Mouse (Mus musculus) heart, embryonic 11.5 days (tissue): ENCODE results near the gene Slit3. TPM values are rescaled to one million over a fixed set of nuclear protein-coding genes. Genes with fewer than 3 reads are reported as not detected.

ENCODE experiments used
- ATAC-seq: fragments of 200-750 bp; cut with Nextera tagmentation; replicated peaks from 2 replicates; pipeline ENCODE4 v1.8.0; 2017; ENCODE audit warnings: moderate library complexity; ENCODE audit not compliant: insufficient number of reproducible peaks, low FRiP score, low TSS enrichment
- H3K27ac ChIP-seq: fragments of 300-500 bp; sonication (generic); 2 replicates; pipeline ENCODE4 v1.5.1; 2014; ENCODE audit warnings: mild to moderate bottlenecking, low read depth, low read length
- H3K27me3 ChIP-seq: fragments of 300-500 bp; sonication (generic); 2 replicates; pipeline ENCODE4 v1.6.1; 2014; ENCODE audit warnings: mild to moderate bottlenecking, low read length, mixed read lengths; ENCODE audit not compliant: control insufficient read depth, insufficient read depth
- H3K36me3 ChIP-seq: fragments of 300-500 bp; sonication (generic); 2 replicates; pipeline ENCODE4 v1.6.1; 2014; ENCODE audit warnings: mild to moderate bottlenecking, low read length, moderate library complexity, mixed read lengths; ENCODE audit not compliant: control insufficient read depth, insufficient read depth
- H3K4me1 ChIP-seq: fragments of 300-500 bp; sonication (generic); 2 replicates; pipeline ENCODE4 v1.6.1; 2014; ENCODE audit warnings: low read length; ENCODE audit not compliant: control insufficient read depth, insufficient read depth
- H3K4me2 ChIP-seq: fragments of 300-500 bp; sonication (generic); 2 replicates; pipeline ENCODE4 v1.6.1; 2014; ENCODE audit warnings: mild to moderate bottlenecking, moderate library complexity
- H3K4me3 ChIP-seq: fragments of 300-500 bp; sonication (generic); 2 replicates; pipeline ENCODE4 v1.5.1; 2014; ENCODE audit warnings: low read depth, low read length
- H3K9ac ChIP-seq: fragments of 300-500 bp; sonication (generic); 2 replicates; pipeline ENCODE4 v1.6.1; 2014; ENCODE audit warnings: mild to moderate bottlenecking, low read depth, low read length, moderate library complexity
- H3K9me3 ChIP-seq: fragments of 300-500 bp; sonication (generic); replicated peaks from 2 replicates; pipeline ENCODE4 v1.6.1; 2016; ENCODE audit warnings: low read length; ENCODE audit not compliant: control insufficient read depth
- WGBS: fragments of 180-500 bp; shearing (Covaris S2); extraction: QIAGEN DNeasy Blood & Tissue Kit; methylation state at CpG from one replicate; pipeline ENCODE4 v1.1.7; 2014; ENCODE audit not compliant: insufficient replicate concordance; 5-methylcytosine and 5-hydroxymethylcytosine counted together
- polyA plus RNA-seq: library from polyadenylated mRNA; unstranded; fragments of >200 nt; fragmentation: Nextera tagmentation; extraction: Ambion mirVana; gene quantifications from 2 replicates; pipeline ENCODE4 v1.2.1, GENCODE M21; 2014

Gene Slit3
- polyA plus RNA-seq, 1 experiment from 2014 or later: 26.1 TPM

GRCm38 (mm10) chr11:35389780-35390435 lies 268.9 kb downstream of the Slit3 start:
- Histone ChIP-seq H3K4me3 (no peak overlapping the region), H3K36me3 (no peaks in the 10 kb centered on the region), H3K27ac (no peak overlapping the region), H3K4me1 (peaks cover 7% of the 10 kb centered on the region; the same call in 1 of the 2 replicates), H3K9ac (no peak overlapping the region), H3K27me3 (no peaks in the 10 kb centered on the region), H3K4me2 (no peak overlapping the region), H3K9me3 (no peaks in the 10 kb centered on the region)
- ATAC-seq: no peak
- 73% methylated on average over 9 of the region's 9 CpGs for WGBS

GRCm38 (mm10) chr11:35393815-35394214 lies 272.8 kb downstream of the Slit3 start:
- Histone ChIP-seq H3K36me3 (no peaks in the 10 kb centered on the region), H3K4me2 (no peak overlapping the region), H3K4me1 (peaks cover 7% of the 10 kb centered on the region), H3K27me3 (no peaks in the 10 kb centered on the region), H3K9me3 (no peaks in the 10 kb centered on the region), H3K27ac (no peak overlapping the region), H3K4me3 (no peak overlapping the region), H3K9ac (no peak overlapping the region)
- WGBS: 42% methylated on average over 5 of the region's 5 CpGs
- ATAC-seq: no peak

GRCm38 (mm10) chr11:35395376-35395775 lies 274.4 kb downstream of the Slit3 start:
- Histone ChIP-seq H3K36me3 (no peaks in the 10 kb centered on the region), H3K4me2 (no peak overlapping the region), H3K9ac (no peak overlapping the region), H3K27me3 (no peaks in the 10 kb centered on the region), H3K9me3 (no peaks in the 10 kb centered on the region), H3K4me3 (no peak overlapping the region), H3K27ac (no peak overlapping the region), H3K4me1 (peaks cover 7% of the 10 kb centered on the region)
- ATAC-seq: no peak; the same call in 1 of the 2 replicates
- WGBS: 26% methylated on average over 8 of the region's 8 CpGs

GRCm38 (mm10) chr11:35398353-35398752 lies 277.3 kb downstream of the Slit3 start:
- no peak overlapping the region for H3K27ac ChIP-seq
- peaks cover 12% of the 10 kb centered on the region for H3K4me1 ChIP-seq
- WGBS: 76% methylated on average over 5 of the region's 5 CpGs
- H3K9ac ChIP-seq: no peak overlapping the region
- no peak for ATAC-seq
- no peaks in the 10 kb centered on the region for H3K27me3 ChIP-seq
- no peaks in the 10 kb centered on the region for H3K36me3 ChIP-seq
- no peaks in the 10 kb centered on the region for H3K9me3 ChIP-seq
- H3K4me3 ChIP-seq: no peak overlapping the region
- H3K4me2 ChIP-seq: no peak overlapping the region

GRCm38 (mm10) chr11:35403516-35403915 lies 282.5 kb downstream of the Slit3 start:
- Histone ChIP-seq H3K9me3 (no peaks in the 10 kb centered on the region), H3K4me3 (no peak overlapping the region), H3K27ac (no peak overlapping the region), H3K4me1 (peaks cover 22% of the 10 kb centered on the region), H3K27me3 (no peaks in the 10 kb centered on the region), H3K9ac (no peak overlapping the region), H3K4me2 (no peak overlapping the region), H3K36me3 (no peaks in the 10 kb centered on the region)
- ATAC-seq: no peak
- 82% methylated on average over 9 of the region's 9 CpGs for whole genome bisulfite sequencing

DNA sequence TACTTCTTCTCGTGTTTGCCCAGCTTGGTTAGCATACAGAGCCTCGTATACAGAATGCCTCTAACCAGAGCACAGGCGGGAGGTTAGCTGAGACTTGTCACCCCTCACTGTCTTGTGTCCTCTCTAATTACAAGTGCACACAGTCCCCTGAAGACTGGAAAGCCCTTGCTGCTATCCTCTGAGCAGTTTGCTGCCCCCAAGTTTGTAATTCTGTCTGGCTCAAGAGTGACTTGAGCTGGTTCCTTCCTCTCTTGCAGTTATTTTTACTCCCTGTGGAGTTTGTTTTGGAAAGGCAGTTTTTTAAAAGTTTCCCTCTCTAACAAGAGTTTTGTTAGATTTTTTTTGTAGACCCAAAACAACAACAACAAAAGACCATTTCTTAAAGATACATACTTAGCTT lies 285.0 kb downstream of the Slit3 start:
- Histone ChIP-seq H3K4me3 (no peak overlapping the region), H3K4me1 (peaks cover 20% of the 10 kb centered on the region), H3K4me2 (no peak overlapping the region), H3K36me3 (no peaks in the 10 kb centered on the region), H3K27me3 (no peaks in the 10 kb centered on the region), H3K9me3 (no peaks in the 10 kb centered on the region), H3K27ac (no peak overlapping the region), H3K9ac (no peak overlapping the region; the same call in 1 of the 2 replicates)
- ATAC-seq: no peak
- 39% methylated on average over 3 of the region's 3 CpGs for WGBS

- ATAC-seq: no peak
- Histone ChIP-seq H3K4me3 (no peak overlapping the region), H3K36me3 (no peaks in the 10 kb centered on the region), H3K4me2 (no peak overlapping the region), H3K9ac (0 out of 2 replicates have a peak overlapping the region, but pooled peaks have one; percentile 28), H3K27me3 (no peaks in the 10 kb centered on the region), H3K27ac (no peak overlapping the region), H3K4me1 (peaks cover 17% of the 10 kb centered on the region), H3K9me3 (no peaks in the 10 kb centered on the region)
- WGBS: 69% methylated on average over 6 of the region's 6 CpGs
Measured at GRCm38 (mm10) chr11:35406522-35406921, 285.5 kb downstream of the Slit3 start.

GRCm38 (mm10) chr11:35407341-35408154 lies 286.5 kb downstream of the Slit3 start:
- Histone ChIP-seq H3K4me1 (peaks cover 17% of the 10 kb centered on the region), H3K27me3 (no peaks in the 10 kb centered on the region), H3K9me3 (no peaks in the 10 kb centered on the region), H3K9ac (no peak overlapping the region), H3K4me2 (no peak overlapping the region), H3K27ac (no peak overlapping the region), H3K36me3 (no peaks in the 10 kb centered on the region), H3K4me3 (no peak overlapping the region)
- ATAC-seq: 0 out of 2 replicates have a peak, but pooled peaks have one; percentile 18
- 46% methylated on average over 12 of the region's 12 CpGs for WGBS
